Mouse (Mus musculus) CH12.LX (cell line): ENCODE measurements at regions not wholly inside any gene's neighbourhood (a gene's known extent, or its start where the extent isn't known, plus 50 kb on each side); places are given as distances from the start of the nearest gene placed in this dataset.

Experiments used
- DNase-seq: peaks from one replicate; pipeline ENCODE4 v3.0.0-alpha.2; 2013; ENCODE audit errors: extremely low read depth
- H3K27ac ChIP-seq: 2 replicates; pipeline ENCODE4 v1.5.1; 2012; ENCODE audit warnings: low read depth, mild to moderate bottlenecking, control low read depth, moderate library complexity; ENCODE audit not compliant: insufficient read depth
- H3K27me3 ChIP-seq: replicated peaks from 2 replicates; pipeline ENCODE3; 2012; ENCODE audit warnings: inconsistent platforms
- H3K36me3 ChIP-seq, 2 experiments: replicated peaks in 1 of 2; 2 replicates each; pipeline versions ENCODE3 to v1.6.1; 2012; ENCODE audit warnings: inconsistent platforms in 1 of 2, low read length in 1 of 2, mild to moderate bottlenecking in 1 of 2, mixed read lengths in 1 of 2, moderate library complexity in 1 of 2; ENCODE audit not compliant: control insufficient read depth in 1 of 2, insufficient read depth in 1 of 2
- H3K4me1 ChIP-seq, 2 experiments: 2 replicates each; pipeline ENCODE4 v1.6.1; 2012; ENCODE audit warnings: inconsistent platforms in 1 of 2, moderate library complexity in 1 of 2; ENCODE audit not compliant: insufficient read depth in 2 of 2, control insufficient read depth in 1 of 2
- H3K4me2 ChIP-seq: 2 replicates; pipeline ENCODE4 v1.6.1; 2012; ENCODE audit warnings: low read depth, mild to moderate bottlenecking, control low read depth; ENCODE audit not compliant: poor library complexity, insufficient read depth, severe bottlenecking
- H3K4me3 ChIP-seq, 3 experiments: fragments of 150-350 bp in 1 of 3; sonication (generic) in 1 of 3; replicated peaks in 1 of 3; 2 replicates each; pipeline versions ENCODE3 to v1.5.1; 2011 to 2012; ENCODE audit warnings: low read depth in 2 of 3, low read length in 2 of 3, mild to moderate bottlenecking in 2 of 3, moderate library complexity in 2 of 3, control low read depth in 1 of 3, improper control_type of control experiment in 1 of 3, inconsistent platforms in 1 of 3, mixed read lengths in 1 of 3; ENCODE audit not compliant: poor library complexity in 1 of 3
- H3K79me2 ChIP-seq: replicated peaks from 2 replicates; pipeline ENCODE4 v1.6.1; 2012; ENCODE audit warnings: mild to moderate bottlenecking, moderate library complexity; ENCODE audit not compliant: control insufficient read depth, poor library complexity, insufficient read depth, severe bottlenecking; ENCODE audit errors: extremely low read depth
- H3K9ac ChIP-seq: 2 replicates; pipeline ENCODE4 v1.6.1; 2012; ENCODE audit warnings: low read depth, mild to moderate bottlenecking, control low read depth, moderate library complexity; ENCODE audit not compliant: insufficient read depth
- H3K9me3 ChIP-seq: replicated peaks from 2 replicates; pipeline ENCODE3; 2012; ENCODE audit warnings: low read length, inconsistent platforms, mixed read lengths
- CHD2 ChIP-seq: IDR thresholded peaks from 2 replicates; pipeline ENCODE4 v1.6.1; 2011; ENCODE audit warnings: low read length, improper control_type of control experiment
- EP300 ChIP-seq: IDR thresholded peaks from 2 replicates; pipeline ENCODE4 v1.6.1; 2011; ENCODE audit warnings: low read length, improper control_type of control experiment
- JUND ChIP-seq: conservative IDR thresholded peaks from 2 replicates; pipeline ENCODE4 v1.6.1; 2011; ENCODE audit warnings: low read depth, low read length, improper control_type of control experiment
- MAFK ChIP-seq: IDR thresholded peaks from 2 replicates; pipeline ENCODE4 v1.6.1; 2011; ENCODE audit warnings: low read length, improper control_type of control experiment; ENCODE audit not compliant: insufficient replicate concordance
- MAZ ChIP-seq: IDR thresholded peaks from 2 replicates; pipeline ENCODE4 v1.6.1; 2012; ENCODE audit warnings: low read depth, mild to moderate bottlenecking, inconsistent platforms, low read length, improper control_type of control experiment, moderate library complexity
- MYC ChIP-seq: IDR thresholded peaks from 2 replicates; pipeline ENCODE4 v1.6.1; 2011; ENCODE audit warnings: low read depth, mild to moderate bottlenecking, improper control_type of control experiment, low read length
- NRF1 ChIP-seq: IDR thresholded peaks from 2 replicates; pipeline ENCODE4 v1.6.1; 2014; ENCODE audit warnings: low read depth, mild to moderate bottlenecking, inconsistent platforms, low read length, improper control_type of control experiment, moderate library complexity
- PAX5 ChIP-seq: IDR thresholded peaks from 2 replicates; pipeline ENCODE4 v1.6.1; 2012; ENCODE audit warnings: low read length, inconsistent platforms, mixed read lengths
- POLR2A ChIP-seq: IDR thresholded peaks from 2 replicates; pipeline ENCODE4 v1.6.1; 2011; ENCODE audit warnings: low read depth, mild to moderate bottlenecking, improper control_type of control experiment, low read length
- POLR2AphosphoS2 ChIP-seq: IDR thresholded peaks from 2 replicates; pipeline ENCODE4 v1.6.1; 2011; ENCODE audit warnings: low read depth, low read length, improper control_type of control experiment
- RAD21 ChIP-seq: IDR thresholded peaks from 2 replicates; pipeline ENCODE4 v1.6.1; 2011; ENCODE audit warnings: low read depth, mild to moderate bottlenecking, low read length, improper control_type of control experiment, moderate library complexity
- RCOR1 ChIP-seq: conservative IDR thresholded peaks from 2 replicates; pipeline ENCODE4 v1.6.1; 2012; ENCODE audit warnings: low read depth, mild to moderate bottlenecking, inconsistent platforms, low read length, improper control_type of control experiment
- SIN3A ChIP-seq: IDR thresholded peaks from 2 replicates; pipeline ENCODE4 v1.6.1; 2012; ENCODE audit warnings: low read length, improper control_type of control experiment, inconsistent platforms
- SMC3 ChIP-seq: IDR thresholded peaks from 2 replicates; pipeline ENCODE4 v1.6.1; 2011; ENCODE audit warnings: low read depth, low read length, improper control_type of control experiment
- TCF12 ChIP-seq: IDR thresholded peaks from 2 replicates; pipeline ENCODE4 v1.6.1; 2014; ENCODE audit warnings: low read depth, mild to moderate bottlenecking, inconsistent platforms, low read length, improper control_type of control experiment
- USF2 ChIP-seq: conservative IDR thresholded peaks from 2 replicates; pipeline ENCODE4 v1.6.1; 2011; ENCODE audit warnings: low read depth, low read length, improper control_type of control experiment
- ZKSCAN1 ChIP-seq: IDR thresholded peaks from 2 replicates; pipeline ENCODE4 v1.6.1; 2012; ENCODE audit warnings: low read depth, inconsistent platforms, low read length, improper control_type of control experiment, borderline replicate concordance
- ZNF384 ChIP-seq: IDR thresholded peaks from 2 replicates; pipeline ENCODE4 v1.6.1; 2012; ENCODE audit warnings: low read depth, low read length, improper control_type of control experiment, inconsistent platforms
- dilution Hi-C: fragments of 300-500 bp; cut with MboI; formaldehyde crosslinking; loops from 2 replicates; pipeline ENCODE4 v1.14.3; 2020; ENCODE audit warnings: low sequenced_read_pairs; ENCODE audit not compliant: extremely low pct_unique_long_range_greater_than_20kb, extremely low pct_ligation_motif_present
- in situ Hi-C: fragments of 300-500 bp; cut with MboI; formaldehyde crosslinking; loops from 3 replicates; pipeline ENCODE4 v1.14.3; 2019; ENCODE audit warnings: low sequenced_read_pairs, low pct_ligation_motif_present, low pct_unique_long_range_greater_than_20kb, mixed read lengths

DNA sequence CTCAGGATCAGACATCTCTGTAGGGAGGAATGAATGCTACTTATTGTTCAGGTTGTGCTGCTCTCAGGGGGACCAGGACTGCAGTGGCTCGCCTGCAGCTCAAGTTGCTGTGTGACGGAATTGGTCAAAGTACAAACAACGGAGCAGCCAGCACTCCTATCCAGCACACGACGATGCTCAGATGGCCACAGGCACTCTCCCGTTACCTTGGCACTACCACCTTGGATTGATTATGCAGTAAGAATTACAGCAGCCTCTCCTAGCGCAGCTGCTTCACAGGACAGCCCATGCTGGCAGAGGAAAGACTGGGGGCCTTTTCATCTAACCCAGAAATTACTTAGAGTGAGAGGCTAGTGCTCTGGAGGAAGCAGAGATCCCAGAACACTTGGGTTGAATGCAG, 226.5 kb downstream of the Maf start:
- Histone ChIP-seq H3K4me2 (no peak overlapping the region), H3K4me3 (no peak overlapping the region), H3K9ac (no peak overlapping the region), H3K27ac (no peak overlapping the region), H3K27me3 (peaks cover 76% of the 10 kb centered on the region), H3K4me1 (no peaks in the 10 kb centered on the region), H3K9me3 (no peaks in the 10 kb centered on the region), H3K36me3 (no peaks in the 10 kb centered on the region), H3K79me2 (no peaks in the 10 kb centered on the region)
- dilution Hi-C loops (no loop called here), in situ Hi-C loops (no loop called here)
- DNase-seq, result no peak
- TF ChIP-seq POLR2AphosphoS2, result no peak
- no peak for TF ChIP-seq USF2

DNA sequence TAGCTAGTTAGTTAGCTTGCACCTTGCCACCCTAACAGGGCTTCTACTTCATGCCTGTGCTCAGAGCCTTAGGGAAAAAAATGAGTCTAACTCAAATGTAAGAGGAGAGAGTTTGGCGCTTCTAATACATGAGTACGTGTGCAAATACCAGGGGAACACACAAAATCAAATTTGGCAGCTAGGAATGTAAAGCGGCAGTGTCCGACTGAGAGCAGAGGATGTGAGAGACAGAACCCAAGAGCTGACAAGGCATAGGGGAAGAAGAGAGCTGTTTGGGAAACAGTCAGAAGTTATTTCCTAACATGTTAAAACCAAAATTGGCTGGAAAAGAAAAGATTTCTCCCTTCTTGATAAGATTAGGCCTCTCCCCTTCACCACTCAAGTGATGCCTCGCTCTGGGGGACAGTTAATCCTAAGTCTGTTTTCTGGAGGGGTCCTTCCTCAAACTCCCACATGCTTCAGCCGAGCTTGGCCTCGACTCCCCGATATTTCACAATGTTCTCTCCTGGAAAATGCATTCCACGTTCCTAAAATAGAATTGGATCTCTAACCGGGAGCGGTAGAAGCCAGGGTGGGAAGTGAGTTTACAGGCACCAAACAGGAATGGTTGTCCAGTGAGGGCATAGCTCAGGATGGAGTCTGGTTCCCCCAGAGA, 229.1 kb downstream of the Maf start:
- in situ Hi-C loops, result no loop called here
- no peak overlapping the region for H3K4me3 ChIP-seq
- TF ChIP-seq TCF12 (no peak), SMC3 (no peak), POLR2AphosphoS2 (no peak), ZKSCAN1 (no peak), EP300 (no peak), CHD2 (no peak), MAFK (no peak), USF2 (no peak), POLR2A (no peak), RAD21 (no peak), MYC (no peak), JUND (no peak), RCOR1 (no peak), NRF1 (no peak), PAX5 (no peak), ZNF384 (no peak), SIN3A (no peak), MAZ (no peak)
- no peak overlapping the region for H3K27ac ChIP-seq
- no peaks in the 10 kb centered on the region for H3K4me1 ChIP-seq
- dilution Hi-C loops, result no loop called here
- H3K27me3 ChIP-seq, result peaks cover 80% of the 10 kb centered on the region
- no peak overlapping the region for H3K4me2 ChIP-seq
- H3K36me3 ChIP-seq, result no peaks in the 10 kb centered on the region
- H3K79me2 ChIP-seq, result no peaks in the 10 kb centered on the region
- no peak overlapping the region for H3K9ac ChIP-seq
- no peak for DNase-seq
- no peaks in the 10 kb centered on the region for H3K9me3 ChIP-seq
